Mouse (Mus musculus) gonadal fat pad, adult 2 months (tissue): Measurements from ENCODE around the gene Cyb5r1. TPM values are rescaled to one million over a fixed set of nuclear protein-coding genes. Genes with fewer than 3 reads are reported as not detected.
"Not testable (repeated sequence)": the region's sequence is repeated elsewhere in the genome, so short reads cannot be mapped to it uniquely, and the experiment has no call there.

ENCODE experiments used
- DNase-seq: peaks from one replicate; pipeline ENCODE4 v3.0.0-alpha.2; 2012; ENCODE audit warnings: low read depth
- polyA plus RNA-seq: library from polyadenylated mRNA; depleted of rRNA; stranded (reverse); fragments of >200 nt; gene quantifications from 2 replicates; pipeline ENCODE4 v1.2.3, GENCODE M21; 2012

The Cyb5r1 gene
- polyA plus RNA-seq, 1 experiment = 52.5 TPM

- DNase-seq = no peak
Observed at GRCm38 (mm10) chr1:134414501-134415167, 9.3 kb downstream of the Cyb5r1 start.

GRCm38 (mm10) chr1:134415168-134415831 is 9.9 kb downstream of the Cyb5r1 start, which contains the start of gene Adipor1:
Gene Adipor1, plus strand, starts transcription at chr1:134415378.
- no peak for DNase-seq

- no peak for DNase-seq
Observed at GRCm38 (mm10) chr1:134418414-134418975, 13.1 kb downstream of the Cyb5r1 start.

GRCm38 (mm10) chr1:134419176-134419575 is 13.8 kb downstream of the Cyb5r1 start:
- DNase-seq = no peak

- no peak for DNase-seq
Observed at GRCm38 (mm10) chr1:134419751-134420458, 14.5 kb downstream of the Cyb5r1 start.

GRCm38 (mm10) chr1:134423911-134424310 is 18.6 kb downstream of the Cyb5r1 start:
- no peak for DNase-seq

- no peak for DNase-seq
Observed at GRCm38 (mm10) chr1:134426289-134426688, 20.9 kb downstream of the Cyb5r1 start.

GRCm38 (mm10) chr1:134433002-134433401 is 27.6 kb downstream of the Cyb5r1 start:
- no peak for DNase-seq

GRCm38 (mm10) chr1:134433473-134433872 is 28.1 kb downstream of the Cyb5r1 start:
- DNase-seq = no peak

- DNase-seq = no peak
Observed at GRCm38 (mm10) chr1:134435414-134435813, 30.1 kb downstream of the Cyb5r1 start.

GRCm38 (mm10) chr1:134440437-134440836 is 35.1 kb downstream of the Cyb5r1 start:
- no peak for DNase-seq

- DNase-seq = not testable (repeated sequence)
Observed at GRCm38 (mm10) chr1:134441737-134442136, 36.4 kb downstream of the Cyb5r1 start.

- DNase-seq = no peak
Observed at GRCm38 (mm10) chr1:134442394-134442793, 37.0 kb downstream of the Cyb5r1 start.

- DNase-seq = not testable (repeated sequence)
Observed at GRCm38 (mm10) chr1:134443288-134443687, 37.9 kb downstream of the Cyb5r1 start.

- no peak for DNase-seq
Observed at GRCm38 (mm10) chr1:134445418-134445817, 40.1 kb downstream of the Cyb5r1 start.

GRCm38 (mm10) chr1:134448537-134448936 is 43.2 kb downstream of the Cyb5r1 start:
- DNase-seq = not testable (repeated sequence)

- no peak for DNase-seq
Observed at GRCm38 (mm10) chr1:134450201-134450600, 44.8 kb downstream of the Cyb5r1 start.

GRCm38 (mm10) chr1:134450986-134451385 is 45.6 kb downstream of the Cyb5r1 start:
- no peak for DNase-seq

- no peak for DNase-seq
Observed at GRCm38 (mm10) chr1:134454904-134455824, 49.8 kb downstream of the Cyb5r1 start, which contains the start of gene Klhl12. Gene Klhl12, plus strand, starts transcription at chr1:134455531.

GRCm38 (mm10) chr1:134456060-134456459 is 50.7 kb downstream of the Cyb5r1 start:
- no peak for DNase-seq

GRCm38 (mm10) chr1:134458139-134458727 is 52.9 kb downstream of the Cyb5r1 start:
- no peak for DNase-seq
